Mouse (Mus musculus) ovary, adult 10 weeks (tissue): ENCODE data around the gene S100a11. TPM values are rescaled to one million over a fixed set of nuclear protein-coding genes. Genes with fewer than 3 reads are reported as not detected.

Experiments
- polyA plus RNA-seq: library from polyadenylated mRNA; stranded (reverse); fragments of 350-450 nt; fragmentation: Illumina TruSeq; extraction: RNeasy Lipid Tissue Mini Kit (QIAGEN cat#74804); gene quantifications from one replicate; pipeline ENCODE4 v1.2.3, GENCODE M21; 2014

S100a11 gene
- polyA plus RNA-seq = 296 TPM

GRCm38 (mm10) chr3:93520330-93521193, at the start of gene S100a11:
S100a11 (plus strand) TSS chr3:93520488.

GRCm38 (mm10) chr3:93554981-93555877, 34.9 kb downstream of the S100a11 start, which contains the start of gene S100a10:
S100a10 (plus strand) TSS chr3:93555080.

Other genes with a start within 250 kb of the S100a11 start
- gene Flg, start 247.0 kb upstream of the S100a11 start, polyA plus RNA-seq = not detected
- gene Hrnr, start 200.7 kb upstream of the S100a11 start, polyA plus RNA-seq = not detected
- not detected for gene Rptn, start 126.8 kb upstream of the S100a11 start, polyA plus RNA-seq
- gene Tchh, start 78.2 kb upstream of the S100a11 start, polyA plus RNA-seq = 0.66 TPM
- gene Tchhl1, start 51.7 kb upstream of the S100a11 start, polyA plus RNA-seq = not detected
- gene S100a10, start 34.6 kb downstream of the S100a11 start, polyA plus RNA-seq = 72.1 TPM
- not detected for gene Tdpoz2, start 132.2 kb downstream of the S100a11 start, polyA plus RNA-seq
- not detected for gene Tdpoz1, start 155.8 kb downstream of the S100a11 start, polyA plus RNA-seq
- not detected for gene Gm37596, start 172.6 kb downstream of the S100a11 start, polyA plus RNA-seq